Comparison of ENCODE assay signal across 8 mouse cellular contexts in the genomic region with DNA sequence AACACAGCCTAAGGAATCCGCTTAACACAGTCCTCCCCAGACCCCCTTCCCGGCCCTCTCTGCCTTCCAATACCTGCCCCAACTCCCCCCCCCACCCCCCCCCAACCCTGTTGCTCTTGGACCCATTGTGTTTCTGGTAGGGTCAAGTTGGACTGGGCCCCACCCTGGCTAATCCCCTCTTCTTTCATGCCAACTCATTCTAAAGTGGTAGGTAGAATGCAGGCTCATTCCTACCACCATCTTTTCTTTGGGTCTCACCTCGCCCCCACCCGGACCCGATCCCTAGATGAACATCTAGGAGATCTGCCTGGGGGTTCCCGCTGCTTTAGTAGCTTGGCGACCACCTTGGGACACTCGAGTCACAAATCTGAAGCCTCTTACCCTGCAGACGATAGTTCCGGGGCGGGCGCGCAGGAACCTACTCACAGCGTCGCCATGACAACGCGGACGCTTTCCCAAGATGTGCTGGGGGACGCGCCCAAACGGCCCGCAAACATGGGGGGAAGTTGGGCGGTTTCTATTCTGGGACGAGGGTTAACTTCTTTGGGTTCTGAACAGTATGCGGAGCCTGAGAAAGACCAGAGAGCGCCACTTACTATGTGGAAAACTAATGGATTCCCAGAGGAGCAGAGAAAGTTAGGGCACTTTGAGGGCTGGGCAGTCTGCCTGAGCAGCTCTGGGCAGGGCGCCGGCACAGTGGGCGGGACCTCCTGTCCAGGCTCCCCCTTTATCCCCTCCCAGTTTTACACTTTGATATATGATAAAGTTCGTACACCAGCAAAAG. TPM values are rescaled to one million over a fixed set of nuclear protein-coding genes. Genes with fewer than 3 reads are reported as not detected.
DNase-seq lines count a peak whose midpoint lies in the region; ATAC-seq and TF ChIP-seq lines count a peak whose summit lies in the region.

A gene (minus strand): TSS at position 437 of the 784 bp plus-strand sequence.

- no peak for TF ChIP-seq CTCF in ES-Bruce4 (IDR thresholded peaks at IDR 0.05; ENCODE audit: low read depth, low read length)
- no peak for TF ChIP-seq CTCF in bone marrow macrophage, adult 2 months (IDR thresholded peaks at IDR 0.05; ENCODE audit: low read depth, low read length)

- peak; percentile 97 for ATAC-seq in frontal cortex, adult (ENCODE audit: low TSS enrichment)
- peak; percentile 88 for ATAC-seq in hindbrain, embryonic 15.5 days (ENCODE audit: low FRiP score, low read depth)

- WGBS in hindbrain, embryonic 15.5 days, result 6% methylated on average over 30 of the region's 30 CpGs

- H3K4me2 ChIP-seq in hindbrain, embryonic 15.5 days, result peak within 1 kb of the TSS; percentile 78

- H3K9ac ChIP-seq in ES-Bruce4 (ENCODE audit: low read depth, poor library complexity, severe bottlenecking), result peak within 1 kb of the TSS; percentile 29; the same call in 1 of the 2 replicates
- peak within 1 kb of the TSS; percentile 16; the same call in 1 of the 2 replicates for H3K9ac ChIP-seq in hindbrain, embryonic 15.5 days

- peak within 1 kb of the TSS; percentile 73 for H3K4me3 ChIP-seq in ES-Bruce4 (ENCODE audit: low read depth, low read length)
- H3K4me3 ChIP-seq in bone marrow macrophage, adult 2 months (ENCODE audit: insufficient read depth, low read length), result peak within 1 kb of the TSS; percentile 57
- H3K4me3 ChIP-seq in hindbrain, embryonic 15.5 days, result peak within 1 kb of the TSS; percentile 45

- no peak within 1 kb of the TSS for H3K27ac ChIP-seq in ES-Bruce4 (ENCODE audit: insufficient read depth, low read length)
- H3K27ac ChIP-seq in bone marrow macrophage, adult 2 months (ENCODE audit: insufficient read depth, low read depth, low read length), result no peak within 1 kb of the TSS
- H3K27ac ChIP-seq in hindbrain, embryonic 15.5 days (replicated peaks), result no peak within 1 kb of the TSS

- no peaks in the 10 kb centered on the region for H3K9me3 ChIP-seq in ES-Bruce4 (replicated peaks; ENCODE audit: control insufficient read depth, insufficient read depth, low read length, poor library complexity, severe bottlenecking)
- H3K9me3 ChIP-seq in hindbrain, embryonic 15.5 days, result no peaks in the 10 kb centered on the region

- H3K36me3 ChIP-seq in ES-Bruce4 (ENCODE audit: control insufficient read depth, insufficient read depth, low read length, poor library complexity, severe bottlenecking), result no peaks in the 10 kb centered on the region
- no peaks in the 10 kb centered on the region for H3K36me3 ChIP-seq in hindbrain, embryonic 15.5 days

- DNase-seq in left cerebral cortex, adult 18-20 months (ENCODE audit: low spot score in 2 of 2), result peak; percentile 32 to 68
- DNase-seq in lung, postnatal 25 days (ENCODE audit: low spot score), result peak; percentile 28
- peak; percentile 66 to 69 for DNase-seq in right cerebral cortex, adult 2 months (ENCODE audit: low spot score in 2 of 2)
- no peak for DNase-seq in T-cell, adult 2 months (ENCODE audit: low spot score)

- TF ChIP-seq POLR2A in ES-Bruce4 (IDR thresholded peaks at IDR 0.05; ENCODE audit: insufficient read depth, low read length), result no peak
- TF ChIP-seq POLR2A in bone marrow macrophage, adult 2 months (IDR thresholded peaks at IDR 0.05; ENCODE audit: borderline replicate concordance, low read depth, low read length), result no peak

- H3K27me3 ChIP-seq in ES-Bruce4 (ENCODE audit: control insufficient read depth, insufficient read depth, low read length, poor library complexity, severe bottlenecking), result no peaks in the 10 kb centered on the region
- no peaks in the 10 kb centered on the region for H3K27me3 ChIP-seq in hindbrain, embryonic 15.5 days

- TF ChIP-seq EP300 in ES-Bruce4 (IDR thresholded peaks at IDR 0.05; ENCODE audit: insufficient read depth, low read depth, low read length), result no peak

- no peaks in the 10 kb centered on the region for H3K4me1 ChIP-seq in ES-Bruce4 (ENCODE audit: control insufficient read depth, insufficient read depth, low read length)
- no peaks in the 10 kb centered on the region for H3K4me1 ChIP-seq in bone marrow macrophage, adult 2 months (ENCODE audit: control insufficient read depth, insufficient read depth, low read length)
- peaks cover 7% of the 10 kb centered on the region for H3K4me1 ChIP-seq in hindbrain, embryonic 15.5 days (replicated peaks)

RNA-seq across cellular contexts. Expression of the gene that starts here (rescaled TPM):
- not detected in 2 replicates for polyA plus RNA-seq in ES-Bruce4 (2011; ENCODE audit: insufficient read depth, insufficient read length, low read depth, missing spikeins)
- polyA plus RNA-seq in bone marrow macrophage, adult 2 months (2012; ENCODE audit: insufficient read depth, insufficient read length, missing spikeins), result not detected in 2 replicates
- 0.35 and 0.40 TPM in 2 replicates for polyA plus RNA-seq in hindbrain, embryonic 15.5 days (2015; fragmentation: Nextera tagmentation; extraction: Ambion mirVana)
- total RNA-seq in left cerebral cortex, adult 18-20 months (2021), result under 1 TPM in 1 of 2 experiments, not detected in 1; 0.70 TPM

Comparison
In these comparisons a context has a peak if more than half of its experiments do, and no peak if none do; other contexts are left out.
1. Peak in ATAC-seq, H3K4me3 ChIP-seq, H3K9ac ChIP-seq and H3K4me2 ChIP-seq in hindbrain, embryonic 15.5 days; RNA of the gene not detected or under 1 TPM.
2. Peak in DNase-seq in left cerebral cortex, adult 18-20 months; RNA of the gene not detected or under 1 TPM.